Mouse (Mus musculus) small intestine, adult 2 months (tissue): ENCODE results near the gene Havcr2.

ENCODE experiments used
- CTCF ChIP-seq: fragments of 200-500 bp; IDR thresholded peaks from 2 replicates; pipeline ENCODE4 v1.5.1; 2012; ENCODE audit warnings: low read depth, mild to moderate bottlenecking, control low read depth, inconsistent platforms, low read length, moderate library complexity, mixed read lengths; ENCODE audit not compliant: insufficient replicate concordance, insufficient read length; ENCODE audit errors: extremely low read depth
- POLR2A ChIP-seq: fragments of 200-500 bp; IDR thresholded peaks from 2 replicates; pipeline ENCODE4 v1.6.1; 2012; ENCODE audit warnings: low read depth, mild to moderate bottlenecking, control low read depth, inconsistent platforms, low read length, moderate library complexity

DNA sequence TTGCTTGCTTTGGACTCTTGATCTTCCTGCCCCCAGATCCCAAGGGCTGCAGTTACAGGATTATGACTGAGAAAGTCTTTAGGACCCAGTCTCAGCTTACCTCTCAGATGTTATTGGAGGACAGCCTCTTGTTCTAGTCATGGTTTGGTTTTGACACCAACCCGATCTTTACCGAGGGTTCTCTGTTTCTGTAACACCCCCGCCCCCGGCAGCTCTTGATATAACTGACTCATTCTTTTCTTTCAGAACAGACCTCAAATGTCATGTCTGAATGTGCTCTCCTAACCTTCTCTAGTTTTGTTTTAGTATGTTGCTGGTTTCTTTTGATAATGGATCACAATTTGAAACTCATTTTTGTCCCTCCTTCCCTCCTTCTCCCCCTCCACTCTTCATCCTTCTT lies 19.5 kb downstream of the Havcr2 start:
- no peak for TF ChIP-seq POLR2A
- no peak for TF ChIP-seq CTCF
